Mouse (Mus musculus) adrenal gland, adult 2 months (tissue): ENCODE results near the gene Slc17a5. TPM values are rescaled to one million over a fixed set of nuclear protein-coding genes. Genes with fewer than 3 reads are reported as not detected.

Source experiments
- polyA plus RNA-seq: library from polyadenylated mRNA; depleted of rRNA; stranded (reverse); fragments of >200 nt; gene quantifications from 2 replicates; pipeline ENCODE4 v1.2.3, GENCODE M21; 2012; rRNA removed
- total RNA-seq, 2 experiments: library from RNA; stranded (reverse); gene quantifications; 2 replicates each; pipeline ENCODE4 v1.2.3; 2021

Gene Slc17a5
- total and polyA plus RNA-seq, 3 experiments, result 5.9 to 12.9 (median 9.2) TPM

Other genes starting within 250 kb of the Slc17a5 start
- gene Gsta2, start 232.3 kb downstream of the Slc17a5 start, total RNA-seq, result 10 to 100 TPM in 1 of 2 experiments, not detected in 1; 18.6 TPM
- gene Gsta2, start 232.3 kb downstream of the Slc17a5 start, polyA plus RNA-seq, result not detected in 2 replicates
- gene Dppa5a, start 219.9 kb downstream of the Slc17a5 start, total RNA-seq, result not detected
- not detected in 2 replicates for gene Dppa5a, start 219.9 kb downstream of the Slc17a5 start, polyA plus RNA-seq
- gene Ooep, start 209.3 kb downstream of the Slc17a5 start, total RNA-seq, result not detected
- gene Ooep, start 209.3 kb downstream of the Slc17a5 start, polyA plus RNA-seq, result 0.08 TPM in 1 of 2 replicates, not detected in the other
- not detected for gene Ddx43, start 192.3 kb downstream of the Slc17a5 start, total RNA-seq
- gene Ddx43, start 192.3 kb downstream of the Slc17a5 start, polyA plus RNA-seq, result 0.06 TPM in 1 of 2 replicates, not detected in the other
- gene Cgas, start 144.8 kb downstream of the Slc17a5 start, total RNA-seq, result under 1 TPM; 0.52 to 0.73 TPM
- 0.49 and 0.67 TPM in 2 replicates for gene Cgas, start 144.8 kb downstream of the Slc17a5 start, polyA plus RNA-seq
- gene Mto1, start 139.8 kb downstream of the Slc17a5 start, total RNA-seq, result 10 to 100 TPM; 26.6 to 27.7 TPM
- gene Mto1, start 139.8 kb downstream of the Slc17a5 start, polyA plus RNA-seq, result 57.4 and 76.5 TPM in 2 replicates
- gene Gm17324, start 139.3 kb downstream of the Slc17a5 start, total RNA-seq, result not detected
- gene Gm17324, start 139.3 kb downstream of the Slc17a5 start, polyA plus RNA-seq, result 0.95 and 1.5 TPM in 2 replicates
- gene Eef1a1, start 98.9 kb downstream of the Slc17a5 start, total RNA-seq, result 1,000 to 10,000 TPM; 6,873 to 9,883 TPM
- gene Eef1a1, start 98.9 kb downstream of the Slc17a5 start, polyA plus RNA-seq, result 813 and 861 TPM in 2 replicates
- gene Cd109, start 27.5 kb upstream of the Slc17a5 start, total RNA-seq, result under 1 TPM; 0.09 to 0.28 TPM
- gene Cd109, start 27.5 kb upstream of the Slc17a5 start, polyA plus RNA-seq, result 0.80 and 0.82 TPM in 2 replicates